Mouse (Mus musculus) stomach, postnatal 0 days (tissue): Measurements from ENCODE around the gene Lyrm9.

Experiments
- CTCF ChIP-seq: IDR thresholded peaks from 2 replicates; pipeline ENCODE4 v1.5.1; 2016; ENCODE audit warnings: antibody characterized with exemption, low read depth, mild to moderate bottlenecking, moderate library complexity
- EP300 ChIP-seq: optimal IDR thresholded peaks from 2 replicates; pipeline ENCODE3; 2016; ENCODE audit warnings: antibody characterized with exemption

- TF ChIP-seq CTCF (no peak), EP300 (no peak)
Measured at GRCm38 (mm10) chr11:78780571-78780970, 45.8 kb upstream of the Lyrm9 start.
